Mouse (Mus musculus): ENCODE measurements around the gene Rhbdf1.

GRCm38 (mm10) chr11:32222570-32223194, 582 bp upstream of the Rhbdf1 start:
- no peak for TF ChIP-seq POLR2A (IDR thresholded peaks at IDR 0.05; ENCODE audit: insufficient read depth, low read depth, low read length)
- no peak for TF ChIP-seq CTCF (IDR thresholded peaks at IDR 0.05; ENCODE audit: insufficient read depth, low read depth, low read length)
